Mouse (Mus musculus): ENCODE results near the gene Hist1h2ba.

The Hist1h2ba gene

DNA sequence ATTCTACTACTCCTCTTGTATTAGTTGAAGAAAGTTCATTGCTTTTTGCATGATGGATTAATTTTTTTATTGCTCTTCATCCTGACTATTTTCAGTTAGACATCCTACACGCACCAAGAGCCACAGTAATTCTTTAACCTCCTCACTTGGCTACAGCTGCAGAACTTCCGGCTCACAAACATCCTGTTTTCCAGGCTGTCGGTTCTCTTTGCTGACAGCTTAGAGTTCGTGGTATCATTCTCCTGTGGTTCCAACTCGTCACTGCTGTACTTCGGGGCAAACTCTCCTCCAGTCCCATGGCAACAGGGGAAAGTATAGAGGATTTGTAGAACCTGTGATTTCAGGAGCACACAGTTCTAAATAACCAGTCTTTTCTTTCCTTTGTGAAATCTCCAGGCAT is 35.7 kb downstream of the Hist1h2ba start:
- no peak for DNase-seq

DNA sequence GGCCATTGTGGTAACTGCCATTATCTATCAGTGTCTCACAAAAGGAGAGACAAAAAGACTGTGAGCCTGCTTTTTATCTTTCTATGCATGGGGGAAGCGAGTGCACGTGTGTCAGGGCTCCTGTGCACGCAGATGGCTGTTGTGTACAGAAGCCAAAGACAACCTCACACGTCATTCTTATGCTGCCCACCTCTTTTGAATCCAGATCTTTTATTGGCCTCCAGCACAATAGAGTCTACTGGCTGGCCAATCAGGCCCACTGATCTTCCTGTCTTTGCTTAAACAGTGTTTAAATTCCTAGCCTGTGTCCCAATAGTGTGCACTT is 40.7 kb downstream of the Hist1h2ba start:
- no peak for DNase-seq

DNA sequence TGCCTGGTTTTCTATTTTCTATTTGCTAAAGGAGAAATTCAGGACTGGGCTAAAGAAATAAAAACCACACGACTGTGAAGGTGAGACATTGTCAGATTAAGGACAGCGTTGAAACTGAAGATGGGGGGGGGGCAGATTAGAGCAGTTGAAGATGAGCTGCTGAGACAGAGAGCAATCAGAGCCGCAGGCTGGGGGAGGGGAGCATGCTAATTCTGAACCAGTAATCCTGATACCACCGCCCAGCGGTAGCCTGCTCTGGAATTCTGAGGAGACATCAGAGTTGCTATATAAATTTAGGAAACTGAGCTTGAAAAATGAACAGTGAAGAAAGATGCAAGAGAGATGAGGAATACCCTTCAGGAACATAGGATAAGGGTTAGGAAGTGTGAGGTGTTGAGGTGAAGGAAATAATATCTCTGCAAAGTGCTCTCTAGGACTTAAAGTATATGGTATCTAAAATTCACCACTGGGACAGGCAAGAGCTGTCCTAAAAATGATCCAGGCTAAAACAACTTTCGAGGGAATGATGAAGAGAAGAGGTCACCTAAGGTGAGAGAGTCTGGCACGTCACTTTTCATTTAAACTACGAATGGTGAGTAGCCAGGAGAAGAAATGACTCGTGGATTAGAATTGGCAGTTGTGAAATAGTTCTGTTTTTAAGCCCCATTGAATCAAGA is 41.2 kb downstream of the Hist1h2ba start:
- no peak for DNase-seq

DNA sequence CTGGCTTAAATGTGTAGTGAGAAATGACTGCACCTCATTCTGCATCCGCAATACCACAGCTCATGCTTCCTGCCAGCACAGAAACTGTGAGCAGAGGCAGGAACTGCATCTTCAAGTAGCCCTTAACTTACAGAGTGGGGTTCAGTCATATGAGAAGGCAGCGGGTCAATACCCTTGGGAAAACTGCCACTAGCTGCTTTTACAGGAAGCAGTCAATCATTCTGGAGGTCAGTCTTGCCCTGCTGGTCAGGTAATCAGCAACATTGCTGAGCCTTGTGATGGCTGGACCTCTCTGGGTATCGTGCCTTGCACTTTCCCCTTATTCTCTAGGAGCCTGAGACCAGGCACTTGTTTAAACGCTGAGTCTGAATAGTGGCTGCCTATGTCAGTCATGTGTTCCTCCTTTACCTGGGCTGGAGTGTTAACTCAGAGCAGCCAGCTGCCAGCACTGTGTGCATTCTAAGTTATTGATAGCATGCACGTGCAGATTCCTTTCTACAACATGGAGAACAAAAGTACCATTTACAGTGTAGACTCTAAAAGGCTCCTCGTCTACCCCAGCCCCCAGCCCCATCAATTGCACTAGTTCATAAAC is 44.8 kb downstream of the Hist1h2ba start:
- DNase-seq, result no peak

DNA sequence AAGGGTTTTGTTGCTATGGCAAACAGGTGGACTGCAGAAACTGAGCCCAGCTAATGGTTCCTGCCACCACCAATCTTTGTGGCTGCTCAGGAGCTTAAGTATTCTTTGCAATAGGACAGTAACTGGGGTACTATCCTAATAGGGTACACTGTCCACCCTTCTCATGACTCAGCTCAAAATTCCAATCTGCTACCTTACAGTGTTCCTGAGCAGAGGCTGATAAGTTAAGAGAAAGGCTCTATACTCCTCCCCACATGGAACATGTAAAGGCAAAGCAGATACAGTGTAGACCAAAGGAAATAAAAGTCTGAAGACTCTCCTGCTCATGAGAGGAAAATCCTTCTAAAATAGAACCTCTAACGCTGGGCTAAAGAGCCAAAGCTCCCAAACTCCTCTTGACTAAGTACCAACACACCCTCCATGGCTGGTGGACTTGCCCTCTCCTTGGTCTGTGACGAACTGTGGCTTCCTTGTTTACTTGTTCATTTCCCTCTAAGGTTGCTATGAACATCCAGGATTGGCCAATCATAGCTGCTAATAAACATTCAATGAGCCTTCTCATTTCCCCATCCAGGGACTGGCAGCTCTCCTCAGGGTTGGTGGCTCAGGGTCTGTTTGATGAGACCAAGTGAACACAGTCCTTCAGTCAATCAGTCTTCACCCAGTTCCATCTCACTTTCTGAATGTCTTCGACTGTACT is 46.8 kb downstream of the Hist1h2ba start:
- DNase-seq, result no peak

DNA sequence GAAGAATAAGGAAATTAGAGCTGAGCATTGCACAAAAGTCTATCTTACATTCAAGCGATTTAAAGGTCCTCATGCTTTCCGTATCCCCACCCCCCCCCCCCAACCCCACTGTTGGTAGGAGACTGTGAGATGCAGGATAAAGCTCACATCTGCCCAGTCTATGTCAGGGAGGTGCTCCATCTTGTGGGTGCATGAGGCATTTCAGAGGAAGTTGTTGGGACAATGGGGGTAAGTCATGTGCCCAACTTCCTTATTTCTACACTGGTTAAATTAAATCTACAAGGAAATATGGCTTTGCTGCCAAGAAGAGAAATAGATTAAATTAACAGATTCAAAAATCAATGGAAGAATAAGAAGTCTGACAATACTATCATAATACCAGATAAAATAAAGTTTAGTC is 48.4 kb downstream of the Hist1h2ba start:
- no peak for DNase-seq
